Mouse (Mus musculus) natural killer cell, adult 2 months (primary cell): Measurements from ENCODE around the gene Gm5751.
"Not testable (repeated sequence)": the region's sequence is repeated elsewhere in the genome, so short reads cannot be mapped to it uniquely, and the experiment has no call there.

Source experiments
- DNase-seq, 2 experiments: peaks; one replicate each; pipeline ENCODE4 v3.0.0; 2022; ENCODE audit warnings: low spot score in 2 of 2

Gm5751 gene

GRCm38 (mm10) chrX:8873953-8874352 is at the start of gene Gm5751:
TSS of gene Gm5751 (plus strand) at chrX:8874253.
- not testable (repeated sequence) for DNase-seq

GRCm38 (mm10) chrX:8832043-8832442 is 42.0 kb upstream of the Gm5751 start:
- no peak for DNase-seq

GRCm38 (mm10) chrX:8843694-8844093 is 30.4 kb upstream of the Gm5751 start, which contains the start of gene Gm6592:
TSS of gene Gm6592 (plus strand) at chrX:8843994.
- no peak for DNase-seq

GRCm38 (mm10) chrX:8852486-8852885 is 21.6 kb upstream of the Gm5751 start:
- no peak for DNase-seq

GRCm38 (mm10) chrX:8864331-8864730 is 9.7 kb upstream of the Gm5751 start:
- DNase-seq, result peak; percentile 26 to 37

GRCm38 (mm10) chrX:8884336-8884735 is 10.3 kb downstream of the Gm5751 start:
- DNase-seq, result no peak

GRCm38 (mm10) chrX:8891975-8892342 is 17.9 kb downstream of the Gm5751 start:
- no peak for DNase-seq

GRCm38 (mm10) chrX:8892343-8893155 is 18.5 kb downstream of the Gm5751 start, which contains the start of gene B630019K06Rik:
TSS of gene B630019K06Rik (plus strand) at chrX:8892382.
- DNase-seq, result peak; percentile 51 to 56

GRCm38 (mm10) chrX:8893182-8893651 is 19.2 kb downstream of the Gm5751 start:
- no peak for DNase-seq

GRCm38 (mm10) chrX:8900823-8901222 is 26.8 kb downstream of the Gm5751 start:
- no peak for DNase-seq

- DNase-seq, result no peak
These were observed 27.9 kb downstream of the Gm5751 start for GRCm38 (mm10) chrX:8901906-8902472.

GRCm38 (mm10) chrX:8921080-8921479 is 47.0 kb downstream of the Gm5751 start:
- no peak for DNase-seq

- no peak for DNase-seq
These were observed 48.0 kb downstream of the Gm5751 start for GRCm38 (mm10) chrX:8921813-8922607.

- DNase-seq, result no peak
These were observed 53.3 kb downstream of the Gm5751 start for GRCm38 (mm10) chrX:8927308-8927707.
